Mouse (Mus musculus) liver, adult (tissue): Measurements from ENCODE around the gene Ppfibp1.

Experiments
- GATA4 ChIP-seq: IDR thresholded peaks from 2 replicates; pipeline ENCODE4 v1.6.1; 2014; ENCODE audit warnings: mild to moderate bottlenecking, low read length; ENCODE audit not compliant: insufficient replicate concordance

Ppfibp1 gene

GRCm38 (mm10) chr6:147013546-147013945 lies 125.3 kb downstream of the Ppfibp1 start:
- TF ChIP-seq GATA4 = no peak

- TF ChIP-seq GATA4 = no peak
Observed at GRCm38 (mm10) chr6:147017906-147018305, 129.6 kb downstream of the Ppfibp1 start.

- TF ChIP-seq GATA4 = no peak
Observed at GRCm38 (mm10) chr6:147018364-147018763, 130.1 kb downstream of the Ppfibp1 start.

- TF ChIP-seq GATA4 = no peak
Observed at GRCm38 (mm10) chr6:147021181-147021580, 132.9 kb downstream of the Ppfibp1 start.

- TF ChIP-seq GATA4 = no peak
Observed at GRCm38 (mm10) chr6:147022375-147023132, 134.3 kb downstream of the Ppfibp1 start.

GRCm38 (mm10) chr6:147023133-147023395 lies 134.8 kb downstream of the Ppfibp1 start:
- no peak for TF ChIP-seq GATA4

- TF ChIP-seq GATA4 = no peak
Observed at GRCm38 (mm10) chr6:147023568-147023967, 135.3 kb downstream of the Ppfibp1 start.

- TF ChIP-seq GATA4 = no peak
Observed at GRCm38 (mm10) chr6:147024761-147025160, 136.5 kb downstream of the Ppfibp1 start.

GRCm38 (mm10) chr6:147028396-147028795 lies 140.1 kb downstream of the Ppfibp1 start:
- no peak for TF ChIP-seq GATA4

GRCm38 (mm10) chr6:147029591-147029990 lies 141.3 kb downstream of the Ppfibp1 start:
- TF ChIP-seq GATA4 = no peak

GRCm38 (mm10) chr6:147030096-147030885 lies 142.0 kb downstream of the Ppfibp1 start:
- TF ChIP-seq GATA4 = no peak

- TF ChIP-seq GATA4 = no peak
Observed at GRCm38 (mm10) chr6:147032303-147032925, 144.1 kb downstream of the Ppfibp1 start, which contains the start of gene Rep15. Gene Rep15, plus strand, starts transcription at chr6:147032584.

- peak; percentile 41; the same call in 1 of the 2 replicates for TF ChIP-seq GATA4
Observed at GRCm38 (mm10) chr6:147042291-147043290, 154.3 kb downstream of the Ppfibp1 start, which contains the start of gene Mrps35. Gene Mrps35, plus strand, starts transcription at chr6:147042764.

GRCm38 (mm10) chr6:147043633-147044032 lies 155.3 kb downstream of the Ppfibp1 start:
- no peak for TF ChIP-seq GATA4
